Mouse (Mus musculus) limb, embryonic 14.5 days (tissue): ENCODE results near the gene Cep89. TPM values are rescaled to one million over a fixed set of nuclear protein-coding genes. Genes with fewer than 3 reads are reported as not detected.

Experiments used
- ATAC-seq: fragments of 200-750 bp; cut with Nextera tagmentation; 2 replicates; pipeline ENCODE4 v1.8.0; 2017; ENCODE audit warnings: low read depth, moderate number of reproducible peaks, moderate TSS enrichment; ENCODE audit not compliant: low FRiP score
- DNase-seq: peaks from one replicate; pipeline ENCODE4 v3.0.0-alpha.2; 2015; ENCODE audit warnings: low spot score
- H3K27ac ChIP-seq: fragments of 300-500 bp; sonication (generic); replicated peaks from 2 replicates; pipeline ENCODE4 v1.5.1; 2014; ENCODE audit warnings: low read depth, mild to moderate bottlenecking, low read length, moderate library complexity, mixed read lengths
- H3K27me3 ChIP-seq: fragments of 300-500 bp; sonication (generic); 2 replicates; pipeline ENCODE4 v1.6.1; 2014; ENCODE audit warnings: low read length, mixed read lengths; ENCODE audit not compliant: control insufficient read depth, insufficient read depth
- H3K36me3 ChIP-seq: fragments of 300-500 bp; sonication (generic); 2 replicates; pipeline ENCODE4 v1.6.1; 2014; ENCODE audit warnings: mild to moderate bottlenecking, low read length, moderate library complexity, mixed read lengths; ENCODE audit not compliant: control insufficient read depth, insufficient read depth
- H3K4me1 ChIP-seq: fragments of 300-500 bp; sonication (generic); 2 replicates; pipeline ENCODE4 v1.6.1; 2014; ENCODE audit warnings: antibody characterized with exemption, low read length, mixed read lengths; ENCODE audit not compliant: control insufficient read depth, insufficient read depth
- H3K4me2 ChIP-seq: fragments of 300-500 bp; sonication (generic); replicated peaks from 2 replicates; pipeline ENCODE4 v1.6.1; 2014; ENCODE audit warnings: low read depth, mild to moderate bottlenecking, low read length, moderate library complexity; ENCODE audit not compliant: severe bottlenecking
- H3K4me3 ChIP-seq: fragments of 300-500 bp; sonication (generic); replicated peaks from 2 replicates; pipeline ENCODE4 v1.5.1; 2014; ENCODE audit warnings: low read length
- H3K9ac ChIP-seq: fragments of 300-500 bp; sonication (generic); 2 replicates; pipeline ENCODE4 v1.6.1; 2014; ENCODE audit warnings: mild to moderate bottlenecking, low read depth, low read length, moderate library complexity; ENCODE audit not compliant: severe bottlenecking
- H3K9me3 ChIP-seq: fragments of 300-500 bp; sonication (generic); 2 replicates; pipeline ENCODE4 v1.6.1; 2016; ENCODE audit warnings: low read length; ENCODE audit not compliant: control insufficient read depth
- POLR2A ChIP-seq: fragments of 200-500 bp; IDR thresholded peaks from 2 replicates; pipeline ENCODE4 v1.8.0; 2012; ENCODE audit warnings: inconsistent platforms, mild to moderate bottlenecking, moderate library complexity, borderline replicate concordance; ENCODE audit not compliant: insufficient read depth, insufficient read length; ENCODE audit errors: extremely low read depth
- WGBS: fragments of 180-500 bp; shearing (Covaris S2); extraction: QIAGEN DNeasy Blood & Tissue Kit; methylation state at CpG from one replicate; pipeline ENCODE4 v1.1.7; 2014; 5-methylcytosine and 5-hydroxymethylcytosine counted together
- polyA plus RNA-seq, 2 experiments: library from polyadenylated mRNA; depleted of rRNA in 1 of 2; stranded (reverse) in 1 of 2; unstranded in 1 of 2; fragments of >200 nt; fragmentation: Nextera tagmentation in 1 of 2; extraction: Ambion mirVana in 1 of 2; gene quantifications; 2 replicates each; pipeline versions ENCODE4 v1.2.1 to v1.2.3; 2012 to 2014

Cep89 gene
- polyA plus RNA-seq, 2 experiments, result 25.7 to 32.9 TPM

DNA sequence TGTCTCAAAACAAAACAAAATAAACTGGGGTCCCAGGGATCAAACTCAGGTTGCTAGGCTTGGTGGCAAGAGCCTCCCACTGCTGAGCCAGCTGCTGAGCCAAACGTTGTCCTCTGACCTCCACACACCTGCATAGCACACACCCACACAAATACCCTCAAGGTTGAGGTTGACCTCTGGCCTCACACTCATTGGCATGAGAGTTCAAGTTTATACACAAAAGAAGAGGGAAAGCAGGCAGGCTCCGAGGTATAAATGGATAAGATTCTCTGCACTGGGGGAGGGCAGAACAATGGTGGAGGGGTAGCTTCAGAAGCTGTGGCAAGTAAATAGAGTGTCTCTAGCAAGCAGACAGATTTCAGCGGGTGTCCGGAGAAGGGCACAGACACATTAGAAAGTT lies 50.7 kb downstream of the Cep89 start:
- Histone ChIP-seq H3K9me3 (no peaks in the 10 kb centered on the region), H3K27me3 (no peaks in the 10 kb centered on the region), H3K4me1 (peaks cover 6% of the 10 kb centered on the region; the same call in 1 of the 2 replicates), H3K36me3 (no peaks in the 10 kb centered on the region), H3K4me2 (no peak overlapping the region), H3K4me3 (no peak overlapping the region), H3K27ac (no peak overlapping the region), H3K9ac (no peak overlapping the region)
- no peak for TF ChIP-seq POLR2A
- ATAC-seq (no peak), DNase-seq (no peak)
- 64% methylated on average over 4 of the region's 4 CpGs for WGBS

DNA sequence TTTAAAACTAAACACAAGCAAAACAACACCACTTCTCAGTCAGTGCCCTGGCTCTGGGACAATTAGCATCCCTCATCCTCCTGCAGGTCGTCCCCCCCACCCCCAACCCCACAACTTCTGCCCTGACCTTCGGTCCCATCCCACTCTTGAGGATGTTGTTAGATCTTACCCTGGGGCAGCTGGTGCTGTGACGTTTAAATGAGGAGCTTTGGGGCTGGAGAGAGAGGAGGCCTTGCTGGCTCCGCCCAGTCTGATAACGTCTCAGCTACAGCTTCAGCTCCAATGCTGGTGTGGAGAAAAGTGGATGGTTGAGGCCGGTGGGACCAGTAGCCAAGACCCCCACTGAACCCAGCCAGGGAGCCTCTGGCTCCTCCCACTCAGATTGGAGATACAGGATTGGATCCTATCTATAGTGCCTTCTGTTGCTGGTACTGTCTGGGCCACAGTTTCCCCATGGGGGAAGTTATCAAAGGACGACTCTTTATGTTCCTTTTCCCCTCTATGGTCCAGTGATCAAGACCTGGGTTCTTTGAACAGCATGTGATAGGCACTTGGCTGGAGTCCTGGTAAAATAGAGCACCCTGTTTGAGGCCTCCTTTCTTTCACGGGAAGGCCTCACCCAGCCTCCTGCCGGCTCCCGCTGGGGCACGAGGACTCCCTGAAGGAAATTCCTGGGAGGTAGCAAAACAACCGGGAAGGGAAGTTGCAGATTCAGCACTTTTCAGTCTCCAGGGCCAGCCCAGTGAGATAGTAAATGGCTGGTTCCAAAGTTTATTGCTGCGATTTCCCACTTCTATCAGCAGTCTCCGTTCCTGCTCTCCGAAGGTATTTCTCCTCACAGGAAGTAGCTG lies 51.4 kb downstream of the Cep89 start, which contains the start of gene Slc7a9:
TSS of gene Slc7a9 (plus strand) at position 801 of the 851 bp plus-strand sequence.
- no peaks in the 10 kb centered on the region for H3K9me3 ChIP-seq
- H3K4me2 ChIP-seq, result no peak within 1 kb of the TSS
- H3K9ac ChIP-seq, result no peak within 1 kb of the TSS
- peaks cover 6% of the 10 kb centered on the region; the same call in 1 of the 2 replicates for H3K4me1 ChIP-seq
- H3K27ac ChIP-seq, result no peak within 1 kb of the TSS
- ATAC-seq, result no peak
- no peak for TF ChIP-seq POLR2A
- no peaks in the 10 kb centered on the region for H3K27me3 ChIP-seq
- no peak within 1 kb of the TSS for H3K4me3 ChIP-seq
- H3K36me3 ChIP-seq, result no peaks in the 10 kb centered on the region
- DNase-seq, result no peak
- WGBS, result 24% methylated on average over 15 of the region's 15 CpGs

DNA sequence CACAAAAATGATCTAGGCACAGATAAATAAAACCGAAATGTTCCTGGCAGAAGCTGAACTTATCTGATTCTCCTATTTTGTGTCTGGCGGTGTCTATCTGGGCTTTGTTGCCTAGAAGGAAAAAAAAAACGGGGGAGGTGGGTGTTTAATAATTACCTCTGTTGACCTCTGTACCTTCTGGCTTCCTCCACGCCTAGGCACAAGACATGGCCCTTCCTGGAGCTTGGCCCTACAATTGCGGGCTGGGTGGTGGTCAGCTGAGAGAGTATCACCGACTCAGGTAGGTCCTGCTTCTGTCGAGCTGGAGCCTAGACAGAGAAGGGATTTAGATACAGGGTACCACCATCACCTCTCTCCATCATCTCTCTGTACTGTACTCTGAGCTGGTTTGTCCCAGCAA lies 52.0 kb downstream of the Cep89 start:
- Histone ChIP-seq H3K9me3 (no peaks in the 10 kb centered on the region), H3K9ac (no peak overlapping the region), H3K27me3 (no peaks in the 10 kb centered on the region), H3K4me3 (no peak overlapping the region), H3K4me2 (no peak overlapping the region), H3K27ac (no peak overlapping the region), H3K36me3 (no peaks in the 10 kb centered on the region), H3K4me1 (peaks cover 6% of the 10 kb centered on the region; the same call in 1 of the 2 replicates)
- no peak for TF ChIP-seq POLR2A
- DNase-seq (no peak), ATAC-seq (no peak)
- 73% methylated on average over 7 of the region's 7 CpGs for WGBS

GRCm38 (mm10) chr7:35456091-35456814 lies 59.4 kb downstream of the Cep89 start:
- Histone ChIP-seq H3K27me3 (no peaks in the 10 kb centered on the region), H3K4me1 (no peaks in the 10 kb centered on the region), H3K27ac (no peak overlapping the region), H3K36me3 (no peaks in the 10 kb centered on the region), H3K9me3 (no peaks in the 10 kb centered on the region), H3K4me2 (no peak overlapping the region), H3K4me3 (no peak overlapping the region), H3K9ac (no peak overlapping the region)
- ATAC-seq (no peak), DNase-seq (no peak)
- TF ChIP-seq POLR2A, result no peak
- 84% methylated on average over 4 of the region's 4 CpGs for WGBS

- no peak overlapping the region for H3K4me3 ChIP-seq
- H3K9ac ChIP-seq, result no peak overlapping the region
- no peaks in the 10 kb centered on the region for H3K36me3 ChIP-seq
- 77% methylated on average over 4 of the region's 4 CpGs for WGBS
- no peak overlapping the region for H3K4me2 ChIP-seq
- H3K4me1 ChIP-seq, result no peaks in the 10 kb centered on the region
- no peaks in the 10 kb centered on the region for H3K9me3 ChIP-seq
- no peak for TF ChIP-seq POLR2A
- H3K27ac ChIP-seq, result no peak overlapping the region
- no peak for ATAC-seq
- DNase-seq, result no peak
- H3K27me3 ChIP-seq, result no peaks in the 10 kb centered on the region
Measured at GRCm38 (mm10) chr7:35460971-35461370, 64.1 kb downstream of the Cep89 start.
